In genomic region chr17:35354071-35354470, GRCm38 (mm10) we compare ENCODE assay signal across 32 mouse cellular contexts. TPM values are rescaled to one million over a fixed set of nuclear protein-coding genes. Genes with fewer than 3 reads are reported as not detected.
DNase-seq lines count a peak whose midpoint lies in the region; ATAC-seq and TF ChIP-seq lines count a peak whose summit lies in the region.
"Had no signal": no experiment of that assay in that cellular context is flagged by ENCODE, and none has a peak within 500 bp of the region (broad histone marks: within the 10 kb centered on the region; RNA-seq: fewer than 3 reads in every experiment).

No protein-coding gene starts in this region.

- no peak overlapping the region for H3K4me3 ChIP-seq in thymus, adult 2 months (ENCODE audit: control insufficient read depth, insufficient read depth, low read length)
- H3K4me3 ChIP-seq in stomach, postnatal 0 days (ENCODE audit: low read depth, low read length), result no peak overlapping the region
- no peak overlapping the region for H3K4me3 ChIP-seq in forebrain, embryonic 13.5 days
- H3K4me3 ChIP-seq: embryonic facial prominence, embryonic 10.5 days; embryonic facial prominence, embryonic 13.5 days; erythroblast, embryonic 14.5 days; forebrain, embryonic 12.5 days; heart, embryonic 12.5 days; heart, embryonic 15.5 days; hindbrain, embryonic 10.5 days; hindbrain, embryonic 13.5 days had no signal

- DNase-seq in thymus, adult 2 months, result no peak
- DNase-seq in thymus, postnatal 14 days, result no peak
- peak; percentile 37 for DNase-seq in CD4-positive, CD25-positive, alpha-beta regulatory T cell, adult 2 months (ENCODE audit: low read depth, low spot score)
- no peak for DNase-seq in stomach, postnatal 0 days (ENCODE audit: low spot score)
- DNase-seq in yolk sac, embryonic 10.5 days (ENCODE audit: low spot score), result no peak
- DNase-seq: adrenal gland, adult 8-10 months; adrenal gland, postnatal 25 days; B cell, adult 2 months; cerebellum, adult 11-12 months; cerebellum, adult 8-10 months; cerebellum, postnatal 10 days; cerebellum, postnatal 36 days; embryo, embryonic 11 days; gastrocnemius, postnatal 10 days; gastrocnemius, postnatal 36 days; heart, postnatal 10 days; heart, postnatal 36 days had no signal

- 60% methylated on average over 2 of the region's 2 CpGs for WGBS in thymus, adult 2 months
- WGBS in stomach, postnatal 0 days, result 67% methylated on average over 2 of the region's 2 CpGs
- WGBS in forebrain, embryonic 13.5 days, result 84% methylated on average over 2 of the region's 2 CpGs

- no peak overlapping the region for H3K4me2 ChIP-seq in stomach, postnatal 0 days (replicated peaks; ENCODE audit: low read depth)
- no peak overlapping the region for H3K4me2 ChIP-seq in forebrain, embryonic 13.5 days
- H3K4me2 ChIP-seq: embryonic facial prominence, embryonic 13.5 days; forebrain, embryonic 12.5 days; heart, embryonic 12.5 days; heart, embryonic 15.5 days; hindbrain, embryonic 13.5 days had no signal

- no peak for TF ChIP-seq POLR2A in thymus, adult 2 months (IDR thresholded peaks at IDR 0.05; ENCODE audit: control insufficient read depth, extremely low read depth, insufficient read depth, low read length, poor library complexity)

- no peak for TF ChIP-seq CTCF in thymus, adult 2 months (IDR thresholded peaks at IDR 0.05; ENCODE audit: borderline replicate concordance, control insufficient read depth, extremely low read depth, insufficient read depth, low read length, poor library complexity)
- no peak for TF ChIP-seq CTCF in stomach, postnatal 0 days (IDR thresholded peaks at IDR 0.05; ENCODE audit: low read depth)

- TF ChIP-seq EP300 in stomach, postnatal 0 days (optimal IDR thresholded peaks at IDR 0.05), result no peak

- no peaks in the 10 kb centered on the region for H3K36me3 ChIP-seq in thymus, adult 2 months (ENCODE audit: control insufficient read depth, insufficient read depth, low read length)
- no peaks in the 10 kb centered on the region for H3K36me3 ChIP-seq in stomach, postnatal 0 days (ENCODE audit: control insufficient read depth, insufficient read depth, low read length)
- H3K36me3 ChIP-seq in forebrain, embryonic 13.5 days (ENCODE audit: poor library complexity, severe bottlenecking), result no peaks in the 10 kb centered on the region
- H3K36me3 ChIP-seq: embryonic facial prominence, embryonic 10.5 days; embryonic facial prominence, embryonic 13.5 days; forebrain, embryonic 12.5 days; G1E; heart, embryonic 12.5 days; heart, embryonic 15.5 days; hindbrain, embryonic 10.5 days; hindbrain, embryonic 13.5 days had no signal

- no peaks in the 10 kb centered on the region for H3K27me3 ChIP-seq in thymus, adult 2 months (ENCODE audit: control insufficient read depth, insufficient read depth, low read length)
- H3K27me3 ChIP-seq in stomach, postnatal 0 days (ENCODE audit: control insufficient read depth, insufficient read depth, low read length), result no peaks in the 10 kb centered on the region; the same call in 1 of the 2 replicates
- peaks cover 9% of the 10 kb centered on the region for H3K27me3 ChIP-seq in forebrain, embryonic 13.5 days
- H3K27me3 ChIP-seq: CH12.LX, Patski had no signal

- H3K9ac ChIP-seq in stomach, postnatal 0 days (ENCODE audit: low read length), result no peak overlapping the region
- H3K9ac ChIP-seq in forebrain, embryonic 13.5 days, result no peak overlapping the region
- H3K9ac ChIP-seq: embryonic facial prominence, embryonic 13.5 days; forebrain, embryonic 12.5 days; heart, embryonic 12.5 days; heart, embryonic 15.5 days; hindbrain, embryonic 13.5 days had no signal

- peaks cover 34% of the 10 kb centered on the region for H3K4me1 ChIP-seq in thymus, adult 2 months (replicated peaks; ENCODE audit: control insufficient read depth, insufficient read depth, low read length)
- H3K4me1 ChIP-seq in stomach, postnatal 0 days (replicated peaks; ENCODE audit: control insufficient read depth, insufficient read depth), result no peaks in the 10 kb centered on the region
- H3K4me1 ChIP-seq in forebrain, embryonic 13.5 days, result peaks cover 3% of the 10 kb centered on the region

- peak overlapping the region; percentile 84 for H3K27ac ChIP-seq in thymus, adult 2 months (ENCODE audit: control insufficient read depth, insufficient read depth, low read length)
- H3K27ac ChIP-seq in stomach, postnatal 0 days (replicated peaks), result no peak overlapping the region
- H3K27ac ChIP-seq in forebrain, embryonic 13.5 days, result no peak overlapping the region
- H3K27ac ChIP-seq: embryonic facial prominence, embryonic 10.5 days; embryonic facial prominence, embryonic 13.5 days; forebrain, embryonic 12.5 days; heart, embryonic 15.5 days; hindbrain, embryonic 10.5 days; hindbrain, embryonic 13.5 days had no signal

- no peaks in the 10 kb centered on the region for H3K9me3 ChIP-seq in stomach, postnatal 0 days (ENCODE audit: control insufficient read depth, low read length)
- no peaks in the 10 kb centered on the region for H3K9me3 ChIP-seq in forebrain, embryonic 13.5 days (replicated peaks)
- H3K9me3 ChIP-seq: embryonic facial prominence, embryonic 10.5 days; embryonic facial prominence, embryonic 13.5 days; forebrain, embryonic 12.5 days; G1E; heart, embryonic 12.5 days; heart, embryonic 15.5 days; hindbrain, embryonic 10.5 days; hindbrain, embryonic 13.5 days had no signal

- peak; percentile 43 for ATAC-seq in activated CD4-positive, CD25-positive, alpha-beta regulatory T cell, adult 4 months
- ATAC-seq in stomach, postnatal 0 days (ENCODE audit: low FRiP score, low TSS enrichment), result no peak
- no peak for ATAC-seq in forebrain, embryonic 13.5 days
- ATAC-seq: forebrain, embryonic 16.5 days; hindbrain, embryonic 16.5 days; Patski had no signal

RNA-seq across cellular contexts. Expression of gene H2-Q2, which starts 12.0 kb away (rescaled TPM):
- polyA plus RNA-seq in thymus, adult 2 months (2012; rRNA removed), result 142 and 170 TPM in 2 replicates
- polyA plus RNA-seq in activated CD4-positive, CD25-positive, alpha-beta regulatory T cell, adult 4 months (2017; shearing (Covaris generic)), result 1 to 10 TPM; 7.5 to 8.8 TPM
- 1.2 and 1.6 TPM in 2 replicates for polyA plus RNA-seq in stomach, postnatal 0 days (2015; fragmentation: Nextera tagmentation; extraction: Ambion mirVana)
- polyA plus RNA-seq in forebrain, embryonic 13.5 days (2015; fragmentation: Nextera tagmentation; extraction: Ambion mirVana), result 0.14 and 0.15 TPM in 2 replicates
- polyA plus RNA-seq: embryonic facial prominence, embryonic 13.5 days; erythroblast, embryonic 14.5 days; forebrain, embryonic 12.5 days; G1E; Patski had no signal

RNA-seq across cellular contexts. Expression of gene H2-Q4, which starts 25.3 kb away (rescaled TPM):
- 272 and 274 TPM in 2 replicates for polyA plus RNA-seq in thymus, adult 2 months (2012; rRNA removed)
- polyA plus RNA-seq in activated CD4-positive, CD25-positive, alpha-beta regulatory T cell, adult 4 months (2017; shearing (Covaris generic)), result 10 to 100 TPM; 12.1 to 12.7 TPM
- polyA plus RNA-seq in stomach, postnatal 0 days (2015; fragmentation: Nextera tagmentation; extraction: Ambion mirVana), result 2.7 and 3.3 TPM in 2 replicates
- 0.89 and 1.2 TPM in 2 replicates for polyA plus RNA-seq in forebrain, embryonic 13.5 days (2015; fragmentation: Nextera tagmentation; extraction: Ambion mirVana)
- polyA plus RNA-seq: G1E had no signal

RNA-seq across cellular contexts. Expression of gene H2-Q1, which starts 33.9 kb away (rescaled TPM):
- 4.6 and 6.7 TPM in 2 replicates for polyA plus RNA-seq in thymus, adult 2 months (2012; rRNA removed)
- not detected for polyA plus RNA-seq in activated CD4-positive, CD25-positive, alpha-beta regulatory T cell, adult 4 months (2017; shearing (Covaris generic))
- not detected in 2 replicates for polyA plus RNA-seq in stomach, postnatal 0 days (2015; fragmentation: Nextera tagmentation; extraction: Ambion mirVana)
- polyA plus RNA-seq in forebrain, embryonic 13.5 days (2015; fragmentation: Nextera tagmentation; extraction: Ambion mirVana), result not detected in 2 replicates
- polyA plus RNA-seq: embryonic facial prominence, embryonic 10.5 days; embryonic facial prominence, embryonic 13.5 days; erythroblast, embryonic 14.5 days; forebrain, embryonic 12.5 days; G1E; hindbrain, embryonic 10.5 days had no signal

Comparison
In these comparisons a context has a peak if more than half of its experiments do, and no peak if none do; other contexts are left out.
1. RNA of gene H2-Q2, which starts 12.0 kb away (polyA plus RNA-seq): 142 to 170 TPM in thymus, adult 2 months; 7.5 to 8.8 TPM in activated CD4-positive, CD25-positive, alpha-beta regulatory T cell, adult 4 months, 1.2 to 1.6 TPM in stomach, postnatal 0 days and 0.14 to 0.15 TPM in forebrain, embryonic 13.5 days; every median in the first group is over 10 times any median in the second.
2. RNA of gene H2-Q4, which starts 25.3 kb away (polyA plus RNA-seq): 272 to 274 TPM in thymus, adult 2 months; 12.1 to 12.7 TPM in activated CD4-positive, CD25-positive, alpha-beta regulatory T cell, adult 4 months, 2.7 to 3.3 TPM in stomach, postnatal 0 days and 0.89 to 1.2 TPM in forebrain, embryonic 13.5 days; every median in the first group is over 10 times any median in the second.